Mouse (Mus musculus): ENCODE results near the gene Rab3gap1.
A peak's percentile ranks its signal among the peaks of the same experiment; 100 is the strongest.
"Not testable (repeated sequence)": the region's sequence is repeated elsewhere in the genome, so short reads cannot be mapped to it uniquely, and the experiment has no call there.

Gene Rab3gap1

GRCm38 (mm10) chr1:127915802-127916201, 47.2 kb downstream of the Rab3gap1 start:
- DNase-seq (ENCODE audit: low read depth, low spot score) = no peak

- DNase-seq (ENCODE audit: low read depth, low spot score) = no peak
These were observed 64.8 kb downstream of the Rab3gap1 start for GRCm38 (mm10) chr1:127933405-127933804.

GRCm38 (mm10) chr1:127934322-127934721, 65.7 kb downstream of the Rab3gap1 start:
- DNase-seq (ENCODE audit: low read depth, low spot score) = no peak

GRCm38 (mm10) chr1:127937277-127937676, 68.7 kb downstream of the Rab3gap1 start:
- DNase-seq (ENCODE audit: low read depth, low spot score) = no peak

GRCm38 (mm10) chr1:127942231-127942630, 73.7 kb downstream of the Rab3gap1 start:
- no peak for DNase-seq (ENCODE audit: low read depth, low spot score)

- no peak for DNase-seq (ENCODE audit: low read depth, low spot score)
These were observed 74.9 kb downstream of the Rab3gap1 start for GRCm38 (mm10) chr1:127943516-127943915.

- DNase-seq (ENCODE audit: low read depth, low spot score) = no peak
These were observed 77.4 kb downstream of the Rab3gap1 start for GRCm38 (mm10) chr1:127945696-127946575.

GRCm38 (mm10) chr1:127946615-127947249, 78.2 kb downstream of the Rab3gap1 start:
- no peak for DNase-seq (ENCODE audit: low read depth, low spot score)

- DNase-seq (ENCODE audit: low read depth, low spot score) = no peak
These were observed 80.2 kb downstream of the Rab3gap1 start for GRCm38 (mm10) chr1:127948748-127949147.

GRCm38 (mm10) chr1:127952276-127952675, 83.7 kb downstream of the Rab3gap1 start:
- DNase-seq (ENCODE audit: low read depth, low spot score) = no peak

- not testable (repeated sequence) for DNase-seq (ENCODE audit: low read depth, low spot score)
These were observed 85.6 kb downstream of the Rab3gap1 start for GRCm38 (mm10) chr1:127954198-127954597.

GRCm38 (mm10) chr1:127954800-127955199, 86.2 kb downstream of the Rab3gap1 start:
- no peak for DNase-seq (ENCODE audit: low read depth, low spot score)

- no peak for DNase-seq (ENCODE audit: low read depth, low spot score)
These were observed 88.0 kb downstream of the Rab3gap1 start for GRCm38 (mm10) chr1:127956524-127956923.

GRCm38 (mm10) chr1:127958801-127959200, 90.2 kb downstream of the Rab3gap1 start:
- DNase-seq (ENCODE audit: low read depth, low spot score) = no peak

GRCm38 (mm10) chr1:127959312-127959718, 90.7 kb downstream of the Rab3gap1 start:
- DNase-seq (ENCODE audit: low read depth, low spot score) = no peak

GRCm38 (mm10) chr1:127961140-127961539, 92.6 kb downstream of the Rab3gap1 start:
- DNase-seq (ENCODE audit: low read depth, low spot score) = no peak

- DNase-seq (ENCODE audit: low read depth, low spot score) = no peak
These were observed 94.8 kb downstream of the Rab3gap1 start for GRCm38 (mm10) chr1:127963326-127963725.

GRCm38 (mm10) chr1:127970870-127971269, 102.3 kb downstream of the Rab3gap1 start:
- DNase-seq (ENCODE audit: low read depth, low spot score) = no peak

GRCm38 (mm10) chr1:127974082-127974481, 105.5 kb downstream of the Rab3gap1 start:
- no peak for DNase-seq (ENCODE audit: low read depth, low spot score)

GRCm38 (mm10) chr1:127975676-127976075, 107.1 kb downstream of the Rab3gap1 start:
- peak; percentile 20 for DNase-seq (ENCODE audit: low read depth, low spot score)

GRCm38 (mm10) chr1:127976106-127976505, 107.5 kb downstream of the Rab3gap1 start:
- DNase-seq (ENCODE audit: low read depth, low spot score) = no peak

- DNase-seq (ENCODE audit: low read depth, low spot score) = no peak
These were observed 109.6 kb downstream of the Rab3gap1 start for GRCm38 (mm10) chr1:127978125-127978524.

Data from A20 (cell line).